Mouse (Mus musculus) cerebellum, adult 2 months (tissue): Measurements from ENCODE around the gene Gpr160. TPM values are rescaled to one million over a fixed set of nuclear protein-coding genes. Genes with fewer than 3 reads are reported as not detected.
"Not testable (repeated sequence)": the region's sequence is repeated elsewhere in the genome, so short reads cannot be mapped to it uniquely, and the experiment has no call there.

Experiments
- DNase-seq, 2 experiments: peaks; one replicate each; pipeline ENCODE4 v3.0.0; 2021
- H3K27ac ChIP-seq: fragments of 200-500 bp; 2 replicates; pipeline ENCODE4 v1.5.1; 2012; ENCODE audit warnings: low read length, control low read depth, inconsistent platforms; ENCODE audit not compliant: insufficient read depth
- H3K27me3 ChIP-seq: fragments of 200-500 bp; 2 replicates; pipeline ENCODE4 v1.6.1; 2012; ENCODE audit warnings: inconsistent platforms, mild to moderate bottlenecking, low read length, moderate library complexity; ENCODE audit not compliant: control insufficient read depth, insufficient read depth
- H3K4me1 ChIP-seq: fragments of 200-500 bp; 2 replicates; pipeline ENCODE4 v1.6.1; 2011; ENCODE audit warnings: low read length; ENCODE audit not compliant: control insufficient read depth, insufficient read depth
- H3K4me3 ChIP-seq: fragments of 200-500 bp; replicated peaks from 2 replicates; pipeline ENCODE3; 2011; ENCODE audit warnings: mild to moderate bottlenecking, low read depth, low read length, control low read depth; ENCODE audit not compliant: insufficient read depth
- CTCF ChIP-seq: fragments of 200-500 bp; IDR thresholded peaks from 2 replicates; pipeline ENCODE4 v1.5.1; 2011; ENCODE audit warnings: low read depth, mild to moderate bottlenecking, control low read depth, low read length, moderate library complexity, borderline replicate concordance; ENCODE audit not compliant: insufficient read depth
- POLR2A ChIP-seq: fragments of 200-500 bp; IDR thresholded peaks from 2 replicates; pipeline ENCODE4 v1.6.1; 2011; ENCODE audit warnings: low read length, control low read depth, borderline replicate concordance; ENCODE audit not compliant: insufficient read depth
- WGBS: fragments of 180-500 bp; shearing (Covaris S2); methylation state at CpG from one replicate; pipeline ENCODE4 v1.1.7; 2018; 5-methylcytosine and 5-hydroxymethylcytosine counted together
- polyA plus RNA-seq: library from polyadenylated mRNA; depleted of rRNA; stranded (reverse); fragments of >200 nt; gene quantifications from 2 replicates; pipeline ENCODE4 v1.2.3, GENCODE M21; 2012

Gpr160 gene
- polyA plus RNA-seq, 1 experiment, result 0.72 TPM

DNA sequence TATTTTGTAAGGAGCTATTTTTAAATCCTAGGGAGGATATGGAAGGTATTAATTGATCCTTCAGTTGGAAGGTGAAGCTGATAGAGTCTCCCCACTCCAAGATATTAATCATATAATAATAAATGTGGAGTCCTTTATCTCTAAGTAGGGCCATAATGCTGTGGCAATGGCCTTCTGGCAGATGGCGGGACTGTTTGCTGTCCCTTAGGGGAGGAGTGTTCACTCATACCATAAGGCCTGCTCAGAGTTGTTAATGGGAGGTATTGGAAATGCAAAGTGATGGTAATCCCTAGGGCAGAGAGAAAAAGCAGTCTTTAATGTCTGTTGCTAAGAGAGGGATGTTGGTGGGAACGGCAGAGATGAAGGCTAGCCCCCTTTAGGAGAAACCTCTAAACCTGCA is 10.0 kb upstream of the Gpr160 start:
- 84% methylated on average over 2 of the region's 2 CpGs for WGBS
- no peak for DNase-seq
- Histone ChIP-seq H3K4me1 (no peaks in the 10 kb centered on the region), H3K27me3 (no peaks in the 10 kb centered on the region), H3K4me3 (no peak overlapping the region), H3K27ac (no peak overlapping the region)
- no peak for TF ChIP-seq CTCF
- no peak for TF ChIP-seq POLR2A

DNA sequence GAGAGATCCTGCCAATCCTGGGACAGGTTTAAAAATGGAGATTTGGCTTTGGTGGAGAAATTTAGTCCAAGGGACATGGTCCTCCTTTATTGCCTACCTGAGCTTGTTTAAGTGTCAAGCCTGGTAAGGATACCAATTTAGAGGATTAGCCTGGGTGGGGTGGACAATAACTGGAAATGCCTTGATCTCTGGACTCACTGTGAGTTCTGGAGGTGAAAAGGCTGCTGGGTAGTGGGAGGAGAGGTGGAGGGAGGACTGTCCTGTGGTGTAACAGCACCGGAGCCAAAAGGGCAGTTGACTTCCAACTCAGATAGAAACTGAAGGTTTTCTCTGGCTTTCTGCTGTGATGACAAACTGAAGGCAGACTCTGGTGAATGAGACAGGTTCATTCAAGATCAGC is 8.3 kb upstream of the Gpr160 start:
- TF ChIP-seq CTCF (no peak), POLR2A (no peak)
- Histone ChIP-seq H3K4me1 (no peaks in the 10 kb centered on the region), H3K27me3 (no peaks in the 10 kb centered on the region), H3K4me3 (no peak overlapping the region), H3K27ac (no peak overlapping the region)
- WGBS, result 23% methylated on average over 1 of the region's 1 CpGs
- DNase-seq, result no peak

DNA sequence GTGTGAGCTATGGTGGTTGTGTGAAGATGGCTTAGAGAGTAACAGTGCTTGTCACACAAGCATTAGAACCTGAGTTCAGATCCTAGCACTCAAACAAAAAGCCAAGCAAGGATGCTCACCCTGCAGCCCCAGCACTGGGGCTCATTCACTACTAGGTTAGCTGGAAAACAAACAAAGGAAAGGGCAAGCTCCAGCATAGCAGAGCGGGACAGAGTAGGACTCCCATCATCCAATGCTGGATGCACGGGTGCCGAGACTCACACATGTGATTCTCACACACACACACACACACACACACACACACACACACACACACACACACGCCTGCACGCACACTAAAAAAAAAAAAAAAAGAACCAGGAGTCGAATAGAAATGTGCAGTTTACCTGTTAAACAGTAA is 4.3 kb upstream of the Gpr160 start:
- Histone ChIP-seq H3K4me1 (no peaks in the 10 kb centered on the region; the same call in 1 of the 2 replicates), H3K27ac (no peak overlapping the region), H3K27me3 (no peaks in the 10 kb centered on the region), H3K4me3 (no peak overlapping the region)
- no peak for TF ChIP-seq POLR2A
- TF ChIP-seq CTCF, result no peak
- no peak for DNase-seq
- WGBS, result 74% methylated on average over 6 of the region's 6 CpGs

DNA sequence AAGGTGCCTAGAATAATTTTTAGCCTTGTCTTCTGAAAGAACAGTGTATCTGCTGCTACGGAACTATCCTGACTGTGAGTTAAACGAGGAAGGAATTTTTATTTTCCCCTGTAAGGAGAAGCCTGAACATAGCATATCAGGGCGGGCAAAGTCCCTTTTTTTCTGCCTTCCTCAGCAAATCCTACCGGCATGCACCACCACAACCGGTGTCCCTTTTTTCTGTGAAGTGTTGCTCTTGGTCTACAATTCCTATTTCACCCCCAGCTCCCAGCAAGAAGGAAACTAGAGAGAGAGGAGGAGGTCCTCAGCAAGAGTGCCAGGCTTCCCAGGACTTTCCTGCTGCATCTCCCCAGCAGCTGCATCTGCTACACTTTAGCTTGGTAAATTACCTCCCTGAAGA is 2.2 kb upstream of the Gpr160 start:
- H3K4me1 ChIP-seq, result no peaks in the 10 kb centered on the region; the same call in 1 of the 2 replicates
- 89% methylated on average over 5 of the region's 5 CpGs for WGBS
- DNase-seq, result no peak
- H3K4me3 ChIP-seq, result no peak overlapping the region
- H3K27me3 ChIP-seq, result no peaks in the 10 kb centered on the region
- no peak overlapping the region for H3K27ac ChIP-seq
- TF ChIP-seq CTCF (no peak), POLR2A (no peak)

DNA sequence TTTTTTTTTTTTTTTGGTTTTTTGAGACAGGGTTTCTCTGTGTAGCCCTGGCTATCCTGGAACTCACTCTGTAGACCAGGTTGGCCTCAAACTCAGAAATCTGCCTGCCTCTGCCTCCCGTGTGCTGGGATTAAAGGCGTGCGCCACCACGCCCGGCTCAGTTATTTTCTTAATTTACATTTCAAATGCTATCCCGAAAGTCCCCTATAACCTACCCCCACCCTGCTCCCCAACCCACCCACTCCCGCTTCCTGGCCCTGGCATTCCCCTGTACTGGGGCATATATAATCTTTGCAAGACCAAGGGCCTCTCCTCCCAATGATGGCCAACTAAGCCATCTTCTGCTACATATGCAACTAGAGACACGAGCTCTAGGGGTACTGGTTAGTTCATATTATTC is 3.8 kb downstream of the Gpr160 start:
- not testable (repeated sequence) for H3K4me1 ChIP-seq, H3K4me3 ChIP-seq, H3K27ac ChIP-seq, DNase-seq, H3K27me3 ChIP-seq
- WGBS, result 94% methylated on average over 8 of the region's 8 CpGs

DNA sequence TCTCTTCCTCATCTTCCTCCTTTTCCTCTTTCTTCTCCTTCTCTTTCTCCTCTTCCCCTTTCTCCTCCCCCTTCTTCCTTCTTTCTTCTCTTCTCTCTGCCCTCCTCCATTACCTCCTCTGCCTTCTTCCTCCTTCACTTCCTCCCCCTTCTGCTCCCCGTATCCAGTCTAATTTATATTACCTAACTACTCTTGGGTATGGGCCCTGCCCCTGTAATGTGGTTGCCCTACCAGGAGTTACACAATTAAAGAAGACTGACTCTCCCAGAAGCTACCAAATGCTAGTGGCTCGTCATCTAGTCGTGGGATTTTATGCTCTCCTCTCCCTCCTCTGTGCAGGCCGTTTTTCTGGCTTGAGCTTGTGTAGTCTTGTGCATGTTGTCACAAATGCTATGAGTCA is 5.0 kb downstream of the Gpr160 start:
- DNase-seq, result no peak
- Histone ChIP-seq H3K4me1 (no peaks in the 10 kb centered on the region; the same call in 1 of the 2 replicates), H3K27ac (no peak overlapping the region), H3K4me3 (no peak overlapping the region), H3K27me3 (no peaks in the 10 kb centered on the region)
- 84% methylated on average over 4 of the region's 4 CpGs for WGBS
- TF ChIP-seq POLR2A, result no peak
- no peak for TF ChIP-seq CTCF

DNA sequence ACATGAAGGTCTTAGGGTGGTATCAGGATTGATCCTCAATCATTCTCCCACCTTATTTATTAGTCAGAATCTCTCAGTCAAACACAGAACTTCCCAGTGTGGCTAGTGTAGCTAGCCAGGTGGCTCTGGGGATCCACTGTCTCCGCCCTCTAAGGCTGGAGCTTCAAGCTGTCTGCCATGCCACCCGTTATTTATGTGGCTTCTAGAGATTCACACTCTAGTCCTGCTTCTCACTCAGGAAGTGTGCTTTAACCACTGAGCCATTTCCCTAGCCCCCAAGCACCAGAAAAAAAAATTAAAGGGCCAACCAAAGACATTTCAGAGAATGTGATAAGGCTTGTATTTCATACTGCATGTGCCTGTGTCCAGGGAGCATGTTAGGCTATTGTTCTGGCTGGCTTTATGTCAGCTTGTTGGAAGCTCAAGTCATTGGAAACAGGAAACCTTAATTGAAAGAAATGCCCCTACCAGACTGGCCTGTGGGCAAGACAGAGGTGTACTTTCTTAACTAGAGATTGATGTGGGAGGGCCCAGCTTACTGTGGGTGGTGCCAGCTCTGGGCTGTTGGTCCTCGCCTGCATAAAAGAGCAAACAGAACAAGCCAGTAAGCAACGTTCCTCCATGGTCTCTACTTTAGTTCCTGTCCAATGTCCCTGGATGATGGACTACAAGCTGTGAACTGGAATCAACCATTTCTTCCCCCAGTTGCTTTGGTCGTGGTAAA is 8.1 kb downstream of the Gpr160 start:
- Histone ChIP-seq H3K27ac (no peak overlapping the region), H3K27me3 (no peaks in the 10 kb centered on the region), H3K4me3 (no peak overlapping the region), H3K4me1 (no peaks in the 10 kb centered on the region)
- TF ChIP-seq POLR2A, result no peak
- no peak for TF ChIP-seq CTCF
- whole genome bisulfite sequencing, result 81% methylated on average over 5 of the region's 5 CpGs
- no peak for DNase-seq

DNA sequence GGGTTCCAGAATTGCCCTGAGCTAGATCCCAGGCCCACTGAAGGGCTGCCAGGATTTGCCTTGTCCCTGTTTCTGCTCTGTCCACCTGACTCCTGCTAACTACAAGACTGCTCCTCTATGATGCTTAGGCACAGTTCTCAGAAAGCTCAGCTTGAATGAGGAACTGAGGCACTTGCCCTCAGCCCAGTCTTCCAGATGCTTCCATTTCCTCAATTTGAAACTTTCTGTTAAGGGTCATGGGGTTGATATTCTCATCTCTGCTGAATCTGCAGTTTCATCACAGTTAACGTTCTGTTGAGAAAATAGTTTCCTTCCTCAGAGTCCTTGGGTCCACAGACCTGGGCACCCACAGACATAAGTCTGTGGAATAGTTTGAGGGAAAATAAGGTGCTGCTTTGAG is 8.9 kb downstream of the Gpr160 start:
- 91% methylated on average over 1 of the region's 1 CpGs for WGBS
- H3K4me1 ChIP-seq, result no peaks in the 10 kb centered on the region
- H3K4me3 ChIP-seq, result no peak overlapping the region
- no peak overlapping the region for H3K27ac ChIP-seq
- no peaks in the 10 kb centered on the region for H3K27me3 ChIP-seq
- no peak for TF ChIP-seq POLR2A
- no peak for TF ChIP-seq CTCF
- DNase-seq, result no peak

DNA sequence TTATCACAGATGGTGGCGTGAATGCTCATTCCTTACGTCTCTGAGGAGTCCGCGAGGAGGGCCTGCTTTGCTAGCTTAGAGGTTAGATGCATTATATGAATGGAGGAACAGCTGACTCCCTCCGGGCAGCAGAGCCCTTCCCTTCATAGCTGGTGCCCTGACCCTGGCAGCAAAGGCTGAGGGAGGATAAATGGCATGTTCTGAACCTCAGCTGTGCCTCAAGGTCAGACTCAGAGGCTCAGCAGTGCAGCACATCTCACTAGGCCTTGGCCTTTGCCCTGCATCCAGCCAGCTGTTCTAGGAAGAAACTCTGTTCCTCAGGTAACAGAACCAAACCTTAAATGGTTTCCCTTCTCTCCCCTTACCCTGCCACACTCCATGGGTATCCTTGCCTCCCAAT is 12.4 kb downstream of the Gpr160 start:
- H3K27me3 ChIP-seq, result no peaks in the 10 kb centered on the region
- WGBS, result 70% methylated on average over 5 of the region's 5 CpGs
- TF ChIP-seq CTCF, result no peak
- no peak for TF ChIP-seq POLR2A
- no peaks in the 10 kb centered on the region for H3K4me1 ChIP-seq
- no peak for DNase-seq
- no peak overlapping the region for H3K27ac ChIP-seq
- H3K4me3 ChIP-seq, result no peak overlapping the region
